Mouse (Mus musculus): ENCODE data around the gene Ppp3cb. TPM values are rescaled to one million over a fixed set of nuclear protein-coding genes. Genes with fewer than 3 reads are reported as not detected.
"Not testable (repeated sequence)": the region's sequence is repeated elsewhere in the genome, so short reads cannot be mapped to it uniquely, and the experiment has no call there.

The Ppp3cb gene
- 130 and 139 TPM in 2 replicates for polyA plus RNA-seq (2014; fragmentation: Nextera tagmentation; extraction: Ambion mirVana)

GRCm38 (mm10) chr14:20546415-20546814 lies at the start of gene Ppp3cb:
Gene Ppp3cb (minus strand): TSS chr14:20546573.
- Histone ChIP-seq H3K27ac (ENCODE audit: low read depth, low read length) (peak within 1 kb of the TSS; percentile 98), H3K9me3 (ENCODE audit: control insufficient read depth, low read length) (no peaks in the 10 kb centered on the region), H3K4me1 (ENCODE audit: control insufficient read depth, insufficient read depth, low read length) (peaks cover 11% of the 10 kb centered on the region; the same call in 1 of the 2 replicates), H3K36me3 (ENCODE audit: control insufficient read depth, insufficient read depth, low read length) (0 out of 2 replicates have a peak, but pooled peaks cover 6% of the 10 kb centered on the region), H3K27me3 (ENCODE audit: control insufficient read depth, insufficient read depth, low read length) (no peaks in the 10 kb centered on the region), H3K4me3 (ENCODE audit: low read depth, low read length) (peak within 1 kb of the TSS; percentile 95), H3K4me2 (ENCODE audit: low read depth, low read length) (peak within 1 kb of the TSS; percentile 58), H3K9ac (replicated peaks; ENCODE audit: low read depth, low read length) (peak within 1 kb of the TSS; percentile 93)
- WGBS = 1% methylated on average over 16 of the region's 29 CpGs
- ATAC-seq (ENCODE audit: low read depth) = peak; percentile 95

GRCm38 (mm10) chr14:20595781-20596180 lies 49.4 kb upstream of the Ppp3cb start:
- WGBS = 20% methylated on average over 3 of the region's 3 CpGs
- Histone ChIP-seq H3K4me3 (ENCODE audit: low read depth, low read length) (no peak overlapping the region), H3K9me3 (ENCODE audit: control insufficient read depth, low read length) (no peaks in the 10 kb centered on the region), H3K36me3 (ENCODE audit: control insufficient read depth, insufficient read depth, low read length) (no peaks in the 10 kb centered on the region), H3K4me1 (ENCODE audit: control insufficient read depth, insufficient read depth, low read length) (no peaks in the 10 kb centered on the region), H3K9ac (replicated peaks; ENCODE audit: low read depth, low read length) (no peak overlapping the region), H3K27ac (ENCODE audit: low read depth, low read length) (no peak overlapping the region), H3K27me3 (ENCODE audit: control insufficient read depth, insufficient read depth, low read length) (no peaks in the 10 kb centered on the region), H3K4me2 (ENCODE audit: low read depth, low read length) (no peak overlapping the region)
- ATAC-seq (ENCODE audit: low read depth) = no peak

- H3K27ac ChIP-seq (ENCODE audit: low read depth, low read length) = no peak overlapping the region
- H3K9ac ChIP-seq (replicated peaks; ENCODE audit: low read depth, low read length) = no peak overlapping the region
- no peak overlapping the region for H3K4me2 ChIP-seq (ENCODE audit: low read depth, low read length)
- H3K36me3 ChIP-seq (ENCODE audit: control insufficient read depth, insufficient read depth, low read length) = peaks cover 11% of the 10 kb centered on the region
- no peaks in the 10 kb centered on the region for H3K4me1 ChIP-seq (ENCODE audit: control insufficient read depth, insufficient read depth, low read length)
- no peaks in the 10 kb centered on the region for H3K9me3 ChIP-seq (ENCODE audit: control insufficient read depth, low read length)
- 89% methylated on average over 5 of the region's 5 CpGs for WGBS
- H3K27me3 ChIP-seq (ENCODE audit: control insufficient read depth, insufficient read depth, low read length) = no peaks in the 10 kb centered on the region
- no peak overlapping the region for H3K4me3 ChIP-seq (ENCODE audit: low read depth, low read length)
- ATAC-seq (ENCODE audit: low read depth) = no peak
Measured at GRCm38 (mm10) chr14:20587458-20587857, 41.1 kb upstream of the Ppp3cb start.

- Histone ChIP-seq H3K9ac (replicated peaks; ENCODE audit: low read depth, low read length) (no peak overlapping the region), H3K27me3 (ENCODE audit: control insufficient read depth, insufficient read depth, low read length) (no peaks in the 10 kb centered on the region), H3K4me2 (ENCODE audit: low read depth, low read length) (no peak overlapping the region), H3K9me3 (ENCODE audit: control insufficient read depth, low read length) (no peaks in the 10 kb centered on the region), H3K36me3 (ENCODE audit: control insufficient read depth, insufficient read depth, low read length) (peaks cover 18% of the 10 kb centered on the region; the same call in 1 of the 2 replicates), H3K4me1 (ENCODE audit: control insufficient read depth, insufficient read depth, low read length) (no peaks in the 10 kb centered on the region), H3K4me3 (ENCODE audit: low read depth, low read length) (no peak overlapping the region), H3K27ac (ENCODE audit: low read depth, low read length) (no peak overlapping the region)
- ATAC-seq (ENCODE audit: low read depth) = no peak
- 51% methylated on average over 6 of the region's 6 CpGs for WGBS
Measured at GRCm38 (mm10) chr14:20578822-20579407, 32.5 kb upstream of the Ppp3cb start.

- Histone ChIP-seq H3K27me3 (ENCODE audit: control insufficient read depth, insufficient read depth, low read length) (no peaks in the 10 kb centered on the region), H3K4me2 (ENCODE audit: low read depth, low read length) (no peak overlapping the region), H3K9ac (replicated peaks; ENCODE audit: low read depth, low read length) (no peak overlapping the region), H3K4me3 (ENCODE audit: low read depth, low read length) (no peak overlapping the region), H3K36me3 (ENCODE audit: control insufficient read depth, insufficient read depth, low read length) (peaks cover 10% of the 10 kb centered on the region; the same call in 1 of the 2 replicates), H3K27ac (ENCODE audit: low read depth, low read length) (no peak overlapping the region), H3K4me1 (ENCODE audit: control insufficient read depth, insufficient read depth, low read length) (no peaks in the 10 kb centered on the region), H3K9me3 (ENCODE audit: control insufficient read depth, low read length) (no peaks in the 10 kb centered on the region)
- peak; percentile 73 for ATAC-seq (ENCODE audit: low read depth)
- WGBS = 54% methylated on average over 7 of the region's 7 CpGs
Measured at GRCm38 (mm10) chr14:20576179-20576578, 29.8 kb upstream of the Ppp3cb start.

GRCm38 (mm10) chr14:20573196-20573595 lies 26.8 kb upstream of the Ppp3cb start:
- not testable (repeated sequence) for H3K4me2 ChIP-seq (ENCODE audit: low read depth, low read length); H3K4me3 ChIP-seq (ENCODE audit: low read depth, low read length); H3K9ac ChIP-seq (replicated peaks; ENCODE audit: low read depth, low read length); ATAC-seq (ENCODE audit: low read depth); H3K27me3 ChIP-seq (ENCODE audit: control insufficient read depth, insufficient read depth, low read length); H3K9me3 ChIP-seq (ENCODE audit: control insufficient read depth, low read length); H3K4me1 ChIP-seq (ENCODE audit: control insufficient read depth, insufficient read depth, low read length); H3K27ac ChIP-seq (ENCODE audit: low read depth, low read length)
- 95% methylated on average over 3 of the region's 3 CpGs for WGBS
- H3K36me3 ChIP-seq (ENCODE audit: control insufficient read depth, insufficient read depth, low read length) = peaks cover 11% of the 10 kb centered on the region; the same call in 1 of the 2 replicates

GRCm38 (mm10) chr14:20565256-20566021 lies 19.1 kb upstream of the Ppp3cb start:
- Histone ChIP-seq H3K27me3 (ENCODE audit: control insufficient read depth, insufficient read depth, low read length) (no peaks in the 10 kb centered on the region), H3K27ac (ENCODE audit: low read depth, low read length) (no peak overlapping the region), H3K9ac (replicated peaks; ENCODE audit: low read depth, low read length) (no peak overlapping the region), H3K4me3 (ENCODE audit: low read depth, low read length) (no peak overlapping the region), H3K9me3 (ENCODE audit: control insufficient read depth, low read length) (no peaks in the 10 kb centered on the region), H3K4me1 (ENCODE audit: control insufficient read depth, insufficient read depth, low read length) (no peaks in the 10 kb centered on the region), H3K36me3 (ENCODE audit: control insufficient read depth, insufficient read depth, low read length) (peaks cover 29% of the 10 kb centered on the region), H3K4me2 (ENCODE audit: low read depth, low read length) (no peak overlapping the region)
- ATAC-seq (ENCODE audit: low read depth) = no peak
- 77% methylated on average over 9 of the region's 9 CpGs for WGBS

- Histone ChIP-seq H3K4me2 (ENCODE audit: low read depth, low read length) (no peak overlapping the region), H3K36me3 (ENCODE audit: control insufficient read depth, insufficient read depth, low read length) (peaks cover 30% of the 10 kb centered on the region), H3K27me3 (ENCODE audit: control insufficient read depth, insufficient read depth, low read length) (no peaks in the 10 kb centered on the region), H3K4me1 (ENCODE audit: control insufficient read depth, insufficient read depth, low read length) (no peaks in the 10 kb centered on the region), H3K9ac (replicated peaks; ENCODE audit: low read depth, low read length) (no peak overlapping the region), H3K4me3 (ENCODE audit: low read depth, low read length) (no peak overlapping the region), H3K27ac (ENCODE audit: low read depth, low read length) (no peak overlapping the region), H3K9me3 (ENCODE audit: control insufficient read depth, low read length) (no peaks in the 10 kb centered on the region)
- WGBS = 71% methylated on average over 12 of the region's 12 CpGs
- no peak for ATAC-seq (ENCODE audit: low read depth)
Measured at GRCm38 (mm10) chr14:20564692-20565091, 18.3 kb upstream of the Ppp3cb start.

- Histone ChIP-seq H3K36me3 (ENCODE audit: control insufficient read depth, insufficient read depth, low read length) (peaks cover 27% of the 10 kb centered on the region), H3K4me2 (ENCODE audit: low read depth, low read length) (no peak overlapping the region), H3K9ac (replicated peaks; ENCODE audit: low read depth, low read length) (no peak overlapping the region), H3K27me3 (ENCODE audit: control insufficient read depth, insufficient read depth, low read length) (no peaks in the 10 kb centered on the region), H3K9me3 (ENCODE audit: control insufficient read depth, low read length) (no peaks in the 10 kb centered on the region), H3K4me1 (ENCODE audit: control insufficient read depth, insufficient read depth, low read length) (no peaks in the 10 kb centered on the region), H3K4me3 (ENCODE audit: low read depth, low read length) (no peak overlapping the region), H3K27ac (ENCODE audit: low read depth, low read length) (no peak overlapping the region)
- ATAC-seq (ENCODE audit: low read depth) = no peak
- WGBS = 91% methylated on average over 5 of the region's 5 CpGs
Measured at GRCm38 (mm10) chr14:20561897-20562296, 15.5 kb upstream of the Ppp3cb start.

All from neural tube, embryonic 14.5 days (tissue).